Mouse (Mus musculus) small intestine, adult 2 months (tissue): ENCODE measurements at regions not wholly inside any gene's neighbourhood (a gene's known extent, or its start where the extent isn't known, plus 50 kb on each side); places are given as distances from the start of the nearest gene placed in this dataset.

ENCODE experiments used
- CTCF ChIP-seq: fragments of 200-500 bp; IDR thresholded peaks from 2 replicates; pipeline ENCODE4 v1.5.1; 2012; ENCODE audit warnings: low read depth, mild to moderate bottlenecking, control low read depth, inconsistent platforms, low read length, moderate library complexity, mixed read lengths; ENCODE audit not compliant: insufficient replicate concordance, insufficient read length; ENCODE audit errors: extremely low read depth
- POLR2A ChIP-seq: fragments of 200-500 bp; IDR thresholded peaks from 2 replicates; pipeline ENCODE4 v1.6.1; 2012; ENCODE audit warnings: low read depth, mild to moderate bottlenecking, control low read depth, inconsistent platforms, low read length, moderate library complexity

GRCm38 (mm10) chr12:12800120-12800519 lies 141.6 kb downstream of the Mycn start:
- no peak for TF ChIP-seq POLR2A
- TF ChIP-seq CTCF = no peak
